Mouse (Mus musculus): Measurements from ENCODE around the gene Lrfn2. TPM values are rescaled to one million over a fixed set of nuclear protein-coding genes. Genes with fewer than 3 reads are reported as not detected.

The Lrfn2 gene
- polyA plus RNA-seq, 1 experiment from 2014 or later, result not detected

DNA sequence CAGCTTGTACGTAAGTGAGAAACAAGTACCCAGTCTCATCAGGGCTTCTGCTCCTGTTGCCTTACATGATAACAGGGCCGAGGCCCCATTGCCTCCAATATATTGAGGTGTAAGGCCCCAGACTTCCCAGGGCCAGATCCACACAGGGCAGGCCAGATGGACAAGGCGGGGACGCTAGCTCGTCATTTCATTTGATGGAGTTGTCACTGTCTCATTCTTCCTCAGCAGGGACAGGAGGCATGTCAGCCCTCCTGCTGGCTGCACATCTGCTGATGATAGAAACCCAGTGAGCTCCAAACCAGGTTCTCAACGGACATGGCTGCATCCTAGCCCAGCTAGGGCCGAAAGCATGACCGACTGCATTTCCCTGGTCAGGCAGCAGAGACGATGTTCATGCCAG lies 14.1 kb downstream of the Lrfn2 start:
- Histone ChIP-seq H3K79me2 (ENCODE audit: inconsistent target) (no peaks in the 10 kb centered on the region), H3K4me3 (ENCODE audit: inconsistent target) (no peak overlapping the region), H3K27ac (no peak overlapping the region), H3K36me3 (ENCODE audit: inconsistent target) (no peaks in the 10 kb centered on the region)
- 91% methylated on average over 9 of the region's 9 CpGs for WGBS (ENCODE audit: missing documents)

GRCm38 (mm10) chr17:48946765-48947164 lies 14.6 kb downstream of the Lrfn2 start:
- H3K4me3 ChIP-seq (ENCODE audit: inconsistent target), result no peak overlapping the region
- no peaks in the 10 kb centered on the region for H3K79me2 ChIP-seq (ENCODE audit: inconsistent target)
- WGBS (ENCODE audit: missing documents), result 77% methylated on average over 3 of the region's 3 CpGs
- H3K36me3 ChIP-seq (ENCODE audit: inconsistent target), result no peaks in the 10 kb centered on the region
- H3K27ac ChIP-seq, result no peak overlapping the region

DNA sequence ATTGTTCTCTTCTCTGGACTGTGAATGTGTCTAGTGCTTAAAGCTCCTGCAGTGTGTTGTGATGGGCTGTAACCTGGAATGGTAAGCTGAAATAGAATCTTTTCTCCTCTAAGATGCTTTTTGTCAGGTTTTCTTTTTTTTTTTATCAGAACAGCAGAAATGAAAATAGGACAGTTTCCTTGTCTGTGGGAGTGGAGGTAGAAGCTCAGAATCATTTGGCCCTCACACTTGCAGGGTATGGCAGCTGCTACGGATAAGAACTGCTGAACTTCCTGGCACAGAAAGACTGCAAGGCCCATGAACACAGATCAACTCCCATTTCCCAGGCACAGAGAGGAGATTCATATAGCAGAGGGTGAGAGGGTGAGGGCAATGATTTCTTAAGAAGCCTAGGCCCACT lies 19.1 kb downstream of the Lrfn2 start:
- H3K36me3 ChIP-seq (ENCODE audit: inconsistent target), result no peaks in the 10 kb centered on the region

GRCm38 (mm10) chr17:48956033-48956631 lies 24.0 kb downstream of the Lrfn2 start:
- WGBS (ENCODE audit: missing documents), result 82% methylated on average over 7 of the region's 7 CpGs
- H3K36me3 ChIP-seq (ENCODE audit: inconsistent target), result no peaks in the 10 kb centered on the region
- no peak overlapping the region for H3K27ac ChIP-seq
- no peak overlapping the region for H3K4me3 ChIP-seq (ENCODE audit: inconsistent target)
- H3K79me2 ChIP-seq (ENCODE audit: inconsistent target), result no peaks in the 10 kb centered on the region

More for the DNA sequence above, 19.1 kb downstream of the Lrfn2 start:
- H3K4me3 ChIP-seq (ENCODE audit: inconsistent target), result no peak overlapping the region
- H3K27ac ChIP-seq, result no peak overlapping the region
- WGBS (ENCODE audit: missing documents), result 92% methylated on average over 1 of the region's 1 CpGs
- no peaks in the 10 kb centered on the region for H3K79me2 ChIP-seq (ENCODE audit: inconsistent target)

- 24% methylated on average over 15 of the region's 16 CpGs for WGBS (ENCODE audit: missing documents)
- H3K27ac ChIP-seq, result no peak overlapping the region
- H3K79me2 ChIP-seq (ENCODE audit: inconsistent target), result no peaks in the 10 kb centered on the region
- H3K36me3 ChIP-seq (ENCODE audit: inconsistent target), result no peaks in the 10 kb centered on the region
- H3K4me3 ChIP-seq (ENCODE audit: inconsistent target), result no peak overlapping the region
Measured at GRCm38 (mm10) chr17:48960161-48960698, 28.1 kb downstream of the Lrfn2 start.

DNA sequence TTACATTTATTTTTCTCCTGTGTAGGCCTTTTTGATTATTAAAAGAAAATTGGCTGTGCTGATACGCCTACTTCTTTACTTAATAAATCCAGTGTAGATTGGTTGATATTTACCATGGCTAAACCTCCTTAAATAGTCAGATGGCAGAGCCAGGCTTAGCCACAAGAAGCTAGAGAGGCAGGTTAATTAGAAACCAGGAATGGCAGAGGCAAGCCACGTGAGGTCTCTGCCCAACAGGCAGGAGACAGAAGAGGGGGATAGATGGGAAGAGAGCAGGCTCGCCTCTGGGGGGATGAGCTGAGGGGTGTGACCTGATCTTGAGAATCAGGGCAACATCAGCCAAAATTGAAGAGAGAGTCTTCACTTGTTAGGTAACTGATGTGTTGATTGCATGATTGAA lies 30.5 kb downstream of the Lrfn2 start:
- Histone ChIP-seq H3K36me3 (ENCODE audit: inconsistent target) (no peaks in the 10 kb centered on the region), H3K4me3 (ENCODE audit: inconsistent target) (no peak overlapping the region), H3K79me2 (ENCODE audit: inconsistent target) (no peaks in the 10 kb centered on the region), H3K27ac (no peak overlapping the region)
- WGBS (ENCODE audit: missing documents), result 95% methylated on average over 3 of the region's 3 CpGs

GRCm38 (mm10) chr17:48963740-48964139 lies 31.6 kb downstream of the Lrfn2 start:
- Histone ChIP-seq H3K4me3 (ENCODE audit: inconsistent target) (no peak overlapping the region), H3K36me3 (ENCODE audit: inconsistent target) (no peaks in the 10 kb centered on the region), H3K79me2 (ENCODE audit: inconsistent target) (no peaks in the 10 kb centered on the region), H3K27ac (no peak overlapping the region)
- WGBS (ENCODE audit: missing documents), result 35% methylated on average over 9 of the region's 9 CpGs

GRCm38 (mm10) chr17:48968304-48968703 lies 36.1 kb downstream of the Lrfn2 start:
- Histone ChIP-seq H3K79me2 (ENCODE audit: inconsistent target) (no peaks in the 10 kb centered on the region), H3K4me3 (ENCODE audit: inconsistent target) (no peak overlapping the region), H3K36me3 (ENCODE audit: inconsistent target) (no peaks in the 10 kb centered on the region), H3K27ac (no peak overlapping the region)
- 95% methylated on average over 13 of the region's 13 CpGs for WGBS (ENCODE audit: missing documents)

GRCm38 (mm10) chr17:48971296-48971695 lies 39.1 kb downstream of the Lrfn2 start:
- Histone ChIP-seq H3K4me3 (ENCODE audit: inconsistent target) (no peak overlapping the region), H3K27ac (no peak overlapping the region), H3K79me2 (ENCODE audit: inconsistent target) (no peaks in the 10 kb centered on the region), H3K36me3 (ENCODE audit: inconsistent target) (no peaks in the 10 kb centered on the region)
- WGBS (ENCODE audit: missing documents), result 92% methylated on average over 10 of the region's 10 CpGs

DNA sequence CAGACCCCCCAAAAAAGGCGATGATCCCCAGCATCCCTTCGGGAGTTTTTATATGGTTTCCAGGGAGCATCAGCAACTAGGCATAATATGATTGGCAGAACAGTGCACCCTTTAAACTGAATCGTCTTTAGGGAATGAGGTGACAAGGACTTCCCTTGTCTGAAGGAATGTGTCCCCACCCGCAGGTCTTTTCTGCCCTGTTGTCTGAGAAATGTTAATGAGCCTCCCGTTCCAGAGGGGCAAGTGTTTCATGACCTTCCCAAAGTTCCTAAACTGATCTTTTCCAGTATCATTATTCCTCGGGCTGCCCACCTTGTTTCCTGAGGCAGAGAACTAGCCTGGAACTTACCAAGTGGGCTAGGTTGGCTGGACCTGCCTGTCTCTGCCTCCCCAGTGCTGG lies 40.7 kb downstream of the Lrfn2 start:
- Histone ChIP-seq H3K27ac (no peak overlapping the region), H3K4me3 (ENCODE audit: inconsistent target) (no peak overlapping the region), H3K79me2 (ENCODE audit: inconsistent target) (no peaks in the 10 kb centered on the region), H3K36me3 (ENCODE audit: inconsistent target) (no peaks in the 10 kb centered on the region)
- 90% methylated on average over 6 of the region's 6 CpGs for WGBS (ENCODE audit: missing documents)

GRCm38 (mm10) chr17:48973394-48973793 lies 41.2 kb downstream of the Lrfn2 start:
- WGBS (ENCODE audit: missing documents), result 89% methylated on average over 3 of the region's 3 CpGs

GRCm38 (mm10) chr17:48975055-48975454 lies 42.9 kb downstream of the Lrfn2 start:
- WGBS (ENCODE audit: missing documents), result 92% methylated on average over 4 of the region's 4 CpGs
- H3K79me2 ChIP-seq (ENCODE audit: inconsistent target), result no peaks in the 10 kb centered on the region
- no peak overlapping the region for H3K27ac ChIP-seq
- no peaks in the 10 kb centered on the region for H3K36me3 ChIP-seq (ENCODE audit: inconsistent target)
- H3K4me3 ChIP-seq (ENCODE audit: inconsistent target), result no peak overlapping the region

More at GRCm38 (mm10) chr17:48973394-48973793, 41.2 kb downstream of the Lrfn2 start:
- Histone ChIP-seq H3K4me3 (ENCODE audit: inconsistent target) (no peak overlapping the region), H3K79me2 (ENCODE audit: inconsistent target) (no peaks in the 10 kb centered on the region), H3K27ac (no peak overlapping the region), H3K36me3 (ENCODE audit: inconsistent target) (no peaks in the 10 kb centered on the region)

DNA sequence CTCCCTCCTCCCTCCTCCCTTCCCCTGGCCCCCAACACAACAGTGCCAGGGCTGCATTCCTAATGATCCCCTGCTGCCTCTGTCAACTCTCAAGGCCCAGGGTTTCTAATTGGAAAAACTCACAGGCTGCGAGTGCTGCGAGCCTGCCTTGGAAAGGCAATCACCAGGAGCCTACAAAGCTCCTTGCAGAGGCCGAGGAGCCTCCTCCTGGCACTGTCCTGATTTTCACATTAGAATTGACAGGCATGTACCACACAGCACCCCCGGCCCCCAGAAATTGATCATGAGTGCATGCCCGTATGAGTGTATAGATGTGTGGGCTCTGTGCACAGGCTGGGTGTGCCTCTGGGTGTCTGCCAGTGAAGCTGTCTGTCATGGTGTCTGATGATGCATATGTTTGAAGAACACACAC lies 44.4 kb downstream of the Lrfn2 start:
- 92% methylated on average over 5 of the region's 5 CpGs for WGBS (ENCODE audit: missing documents)
- Histone ChIP-seq H3K4me3 (ENCODE audit: inconsistent target) (no peak overlapping the region), H3K36me3 (ENCODE audit: inconsistent target) (no peaks in the 10 kb centered on the region), H3K27ac (no peak overlapping the region), H3K79me2 (ENCODE audit: inconsistent target) (no peaks in the 10 kb centered on the region)

GRCm38 (mm10) chr17:48995256-48995993 lies 63.2 kb downstream of the Lrfn2 start:
- Histone ChIP-seq H3K27ac (no peak overlapping the region), H3K79me2 (ENCODE audit: inconsistent target) (no peaks in the 10 kb centered on the region), H3K4me3 (ENCODE audit: inconsistent target) (no peak overlapping the region), H3K36me3 (ENCODE audit: inconsistent target) (no peaks in the 10 kb centered on the region)
- 82% methylated on average over 1 of the region's 1 CpGs for WGBS (ENCODE audit: missing documents)

GRCm38 (mm10) chr17:48999463-49000227 lies 67.5 kb downstream of the Lrfn2 start:
- WGBS (ENCODE audit: missing documents), result 39% methylated on average over 8 of the region's 11 CpGs
- H3K36me3 ChIP-seq (ENCODE audit: inconsistent target), result no peaks in the 10 kb centered on the region
- no peak overlapping the region for H3K27ac ChIP-seq
- no peak overlapping the region for H3K4me3 ChIP-seq (ENCODE audit: inconsistent target)
- H3K79me2 ChIP-seq (ENCODE audit: inconsistent target), result no peaks in the 10 kb centered on the region
